In the genomic region with DNA sequence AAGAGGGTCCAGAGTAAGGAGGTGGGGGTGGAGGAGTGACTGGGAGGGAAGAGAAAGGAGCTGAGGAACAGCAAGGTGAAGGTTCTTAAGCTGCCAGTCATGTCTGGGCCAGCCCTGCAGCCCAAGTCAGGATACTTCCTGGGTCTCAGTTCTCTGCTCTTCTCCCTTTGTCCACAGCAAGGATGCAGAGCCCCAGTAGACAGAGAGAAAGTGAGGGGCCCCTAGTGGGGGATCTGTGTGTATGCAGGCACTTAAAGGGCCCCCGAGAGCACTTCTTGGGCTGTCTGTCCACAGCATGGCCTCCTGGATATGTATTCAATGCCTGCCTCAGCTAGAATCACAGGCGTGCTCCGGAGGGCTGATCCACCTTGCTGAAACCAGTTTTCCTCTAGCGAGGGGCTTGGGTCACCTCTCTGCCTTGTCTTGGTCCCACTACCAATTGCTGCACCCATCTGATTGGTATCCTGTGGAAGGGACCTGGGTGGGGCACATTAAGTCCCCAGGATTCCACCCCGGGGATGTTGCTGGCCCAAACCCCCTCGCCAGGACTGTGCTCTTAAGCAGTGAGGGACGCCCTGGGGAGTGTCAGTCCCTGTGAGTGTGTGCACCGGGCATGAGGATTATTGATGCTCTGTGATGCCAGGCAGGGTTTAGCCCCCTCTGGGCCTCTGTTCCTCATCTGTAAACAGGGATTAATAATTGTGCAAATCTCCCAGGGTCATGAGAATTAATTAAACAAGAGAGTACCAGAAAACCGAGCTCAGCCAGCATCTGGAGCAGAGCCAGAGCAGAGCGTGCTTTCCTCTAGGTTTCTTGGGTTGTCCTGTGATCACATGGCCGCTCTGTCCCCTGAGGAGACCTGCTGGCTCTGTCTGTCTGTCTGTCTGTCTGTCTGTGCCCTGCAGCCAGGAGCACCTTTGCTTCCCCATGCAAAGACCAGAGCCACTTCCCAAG, we compare ENCODE assay signal across 9 mouse cellular contexts. TPM values are rescaled to one million over a fixed set of nuclear protein-coding genes. Genes with fewer than 3 reads are reported as not detected.
A peak's percentile ranks its signal among the peaks of the same experiment; 100 is the strongest.
DNase-seq lines count a peak whose midpoint lies in the region; ATAC-seq and TF ChIP-seq lines count a peak whose summit lies in the region.
"Had no signal": no experiment of that assay in that cellular context is flagged by ENCODE, and none has a peak within 500 bp of the region (broad histone marks: within the 10 kb centered on the region; RNA-seq: fewer than 3 reads in every experiment).

No protein-coding gene starts in this region.

- H3K9ac ChIP-seq in embryonic facial prominence, embryonic 14.5 days (ENCODE audit: low read depth, low read length), result no peak overlapping the region
- no peak overlapping the region for H3K9ac ChIP-seq in kidney, embryonic 15.5 days
- no peak overlapping the region for H3K9ac ChIP-seq in midbrain, embryonic 15.5 days
- H3K9ac ChIP-seq: liver, embryonic 15.5 days had no signal

- no peak overlapping the region for H3K4me3 ChIP-seq in lung, adult 2 months (replicated peaks; ENCODE audit: extremely low read depth, low read depth, low read length)
- no peak overlapping the region for H3K4me3 ChIP-seq in embryonic facial prominence, embryonic 14.5 days (ENCODE audit: low read depth, low read length)
- H3K4me3 ChIP-seq in kidney, embryonic 15.5 days (replicated peaks), result no peak overlapping the region
- H3K4me3 ChIP-seq in midbrain, embryonic 15.5 days, result no peak overlapping the region
- H3K4me3 ChIP-seq: liver, embryonic 15.5 days had no signal

- no peaks in the 10 kb centered on the region for H3K36me3 ChIP-seq in embryonic facial prominence, embryonic 14.5 days (ENCODE audit: control insufficient read depth, insufficient read depth, low read length)
- no peaks in the 10 kb centered on the region for H3K36me3 ChIP-seq in kidney, embryonic 15.5 days
- no peaks in the 10 kb centered on the region for H3K36me3 ChIP-seq in midbrain, embryonic 15.5 days (replicated peaks)
- H3K36me3 ChIP-seq: liver, embryonic 15.5 days had no signal

- H3K4me1 ChIP-seq in lung, adult 2 months (ENCODE audit: control insufficient read depth, insufficient read depth, low read length), result peaks cover 15% of the 10 kb centered on the region
- H3K4me1 ChIP-seq in embryonic facial prominence, embryonic 14.5 days (ENCODE audit: control insufficient read depth, insufficient read depth, low read length), result peaks cover 9% of the 10 kb centered on the region; the same call in 1 of the 2 replicates
- H3K4me1 ChIP-seq in kidney, embryonic 15.5 days, result peaks cover 36% of the 10 kb centered on the region
- peaks cover 18% of the 10 kb centered on the region; the same call in 1 of the 2 replicates for H3K4me1 ChIP-seq in midbrain, embryonic 15.5 days

- no peak overlapping the region for H3K27ac ChIP-seq in embryonic facial prominence, embryonic 14.5 days (replicated peaks; ENCODE audit: low read depth, low read length)
- no peak overlapping the region for H3K27ac ChIP-seq in kidney, embryonic 15.5 days
- H3K27ac ChIP-seq in midbrain, embryonic 15.5 days, result no peak overlapping the region
- H3K27ac ChIP-seq: liver, embryonic 15.5 days had no signal

- 64% methylated on average over 11 of the region's 11 CpGs for WGBS in lung, adult 2 months
- 48% methylated on average over 11 of the region's 11 CpGs for WGBS in embryonic facial prominence, embryonic 14.5 days
- 55% methylated on average over 11 of the region's 11 CpGs for WGBS in kidney, embryonic 15.5 days
- WGBS in midbrain, embryonic 15.5 days, result 30% methylated on average over 11 of the region's 11 CpGs

- H3K9me3 ChIP-seq in embryonic facial prominence, embryonic 14.5 days (ENCODE audit: control insufficient read depth, low read length), result no peaks in the 10 kb centered on the region
- H3K9me3 ChIP-seq in kidney, embryonic 15.5 days (replicated peaks), result no peaks in the 10 kb centered on the region
- no peaks in the 10 kb centered on the region for H3K9me3 ChIP-seq in midbrain, embryonic 15.5 days
- H3K9me3 ChIP-seq: liver, embryonic 15.5 days had no signal

- peak; percentile 67 for ATAC-seq in embryonic facial prominence, embryonic 14.5 days (ENCODE audit: low read depth)
- ATAC-seq in kidney, embryonic 15.5 days (replicated peaks; ENCODE audit: low FRiP score), result peak; percentile 53; the same call in 1 of the 2 replicates
- peak; percentile 58; the same call in 1 of the 2 replicates for ATAC-seq in midbrain, embryonic 15.5 days (replicated peaks)

- TF ChIP-seq CTCF in lung, adult 2 months (IDR thresholded peaks at IDR 0.05; ENCODE audit: insufficient read depth, low read length), result peak; percentile 38

- no peak overlapping the region for H3K4me2 ChIP-seq in embryonic facial prominence, embryonic 14.5 days (ENCODE audit: low read depth, low read length)
- H3K4me2 ChIP-seq in kidney, embryonic 15.5 days, result no peak overlapping the region
- no peak overlapping the region for H3K4me2 ChIP-seq in midbrain, embryonic 15.5 days
- H3K4me2 ChIP-seq: liver, embryonic 15.5 days had no signal

- no peak for DNase-seq in lung, adult 2 months
- no peak for DNase-seq in lung, postnatal 14 days
- DNase-seq in embryonic facial prominence, embryonic 14.5 days (ENCODE audit: low spot score), result peak; percentile 54
- no peak for DNase-seq in cerebellum, adult 9-10 months
- DNase-seq in gastrocnemius, postnatal 36 days, result no peak
- no peak for DNase-seq in urinary bladder, postnatal 14 days (ENCODE audit: low spot score)

- intact Hi-C loops in gastrocnemius, postnatal 36 days (cut with DNase I), result no loop called here

- TF ChIP-seq POLR2A in lung, adult 2 months (IDR thresholded peaks at IDR 0.05; ENCODE audit: borderline replicate concordance, extremely low read depth, low read depth, low read length), result no peak

- no peaks in the 10 kb centered on the region for H3K27me3 ChIP-seq in embryonic facial prominence, embryonic 14.5 days (replicated peaks; ENCODE audit: control insufficient read depth, insufficient read depth, low read length)
- H3K27me3 ChIP-seq in kidney, embryonic 15.5 days, result no peaks in the 10 kb centered on the region
- no peaks in the 10 kb centered on the region for H3K27me3 ChIP-seq in midbrain, embryonic 15.5 days (replicated peaks)
- H3K27me3 ChIP-seq: liver, embryonic 15.5 days had no signal

RNA-seq across cellular contexts. Expression of a gene that starts 26.5 kb away (rescaled TPM):
- 223 and 262 TPM in 2 replicates for polyA plus RNA-seq in lung, adult 2 months (2012; rRNA removed)
- polyA plus RNA-seq in embryonic facial prominence, embryonic 14.5 days (2014; fragmentation: Nextera tagmentation; extraction: Ambion mirVana), result 44.0 and 48.4 TPM in 2 replicates
- polyA plus RNA-seq in kidney, embryonic 15.5 days (2015; fragmentation: Nextera tagmentation; extraction: Ambion mirVana), result 15.6 and 17.7 TPM in 2 replicates
- polyA plus RNA-seq in midbrain, embryonic 15.5 days (2015; fragmentation: Nextera tagmentation; extraction: Ambion mirVana), result 15.7 and 16.1 TPM in 2 replicates
- 10 to 100 TPM; 24.9 to 28.3 TPM for total RNA-seq in gastrocnemius, postnatal 36 days (2021)

RNA-seq across cellular contexts. Expression of a gene that starts 34.3 kb away (rescaled TPM):
- polyA plus RNA-seq in lung, adult 2 months (2012; rRNA removed), result 288 and 319 TPM in 2 replicates
- 1,079 and 1,109 TPM in 2 replicates for polyA plus RNA-seq in embryonic facial prominence, embryonic 14.5 days (2014; fragmentation: Nextera tagmentation; extraction: Ambion mirVana)
- 1,077 and 1,119 TPM in 2 replicates for polyA plus RNA-seq in kidney, embryonic 15.5 days (2015; fragmentation: Nextera tagmentation; extraction: Ambion mirVana)
- polyA plus RNA-seq in midbrain, embryonic 15.5 days (2015; fragmentation: Nextera tagmentation; extraction: Ambion mirVana), result 553 and 554 TPM in 2 replicates
- 100 to 1,000 TPM; 218 to 266 TPM for total RNA-seq in gastrocnemius, postnatal 36 days (2021)

RNA-seq across cellular contexts. Expression of a gene that starts 43.2 kb away (rescaled TPM):
- 6.5 and 10.0 TPM in 2 replicates for polyA plus RNA-seq in lung, adult 2 months (2012; rRNA removed)
- polyA plus RNA-seq in embryonic facial prominence, embryonic 14.5 days (2014; fragmentation: Nextera tagmentation; extraction: Ambion mirVana), result 37.9 and 45.1 TPM in 2 replicates
- polyA plus RNA-seq in kidney, embryonic 15.5 days (2015; fragmentation: Nextera tagmentation; extraction: Ambion mirVana), result 49.9 and 52.0 TPM in 2 replicates
- 20.7 TPM in 2 replicates for polyA plus RNA-seq in midbrain, embryonic 15.5 days (2015; fragmentation: Nextera tagmentation; extraction: Ambion mirVana)
- total RNA-seq in gastrocnemius, postnatal 36 days (2021), result 10 to 100 TPM in 1 of 2 experiments, 1 to 10 TPM in 1; 9.0 to 12.3 TPM

RNA-seq across cellular contexts. Expression of a gene that starts 52.3 kb away (rescaled TPM):
- 80.0 and 80.9 TPM in 2 replicates for polyA plus RNA-seq in lung, adult 2 months (2012; rRNA removed)
- 21.5 and 30.3 TPM in 2 replicates for polyA plus RNA-seq in embryonic facial prominence, embryonic 14.5 days (2014; fragmentation: Nextera tagmentation; extraction: Ambion mirVana)
- 27.9 and 30.6 TPM in 2 replicates for polyA plus RNA-seq in kidney, embryonic 15.5 days (2015; fragmentation: Nextera tagmentation; extraction: Ambion mirVana)
- 8.9 and 11.0 TPM in 2 replicates for polyA plus RNA-seq in midbrain, embryonic 15.5 days (2015; fragmentation: Nextera tagmentation; extraction: Ambion mirVana)
- total RNA-seq in gastrocnemius, postnatal 36 days (2021), result 1 to 10 TPM; 3.5 to 4.5 TPM

RNA-seq across cellular contexts. Expression of a gene that starts 52.6 kb away (rescaled TPM):
- polyA plus RNA-seq in lung, adult 2 months (2012; rRNA removed), result 27.2 and 34.4 TPM in 2 replicates
- polyA plus RNA-seq in embryonic facial prominence, embryonic 14.5 days (2014; fragmentation: Nextera tagmentation; extraction: Ambion mirVana), result 60.9 and 66.1 TPM in 2 replicates
- polyA plus RNA-seq in kidney, embryonic 15.5 days (2015; fragmentation: Nextera tagmentation; extraction: Ambion mirVana), result 55.5 and 56.8 TPM in 2 replicates
- polyA plus RNA-seq in midbrain, embryonic 15.5 days (2015; fragmentation: Nextera tagmentation; extraction: Ambion mirVana), result 71.2 and 71.3 TPM in 2 replicates
- 10 to 100 TPM; 14.6 to 15.7 TPM for total RNA-seq in gastrocnemius, postnatal 36 days (2021)
